Mouse (Mus musculus): ENCODE data around the gene Med16. TPM values are rescaled to one million over a fixed set of nuclear protein-coding genes. Genes with fewer than 3 reads are reported as not detected.

Med16 gene
- polyA plus RNA-seq, 1 experiment from 2014 or later: 34.8 TPM

- ATAC-seq (replicated peaks; ENCODE audit: insufficient number of reproducible peaks, insufficient read depth, low FRiP score, low read depth): no peak
- Histone ChIP-seq H3K36me3 (no peaks in the 10 kb centered on the region), H3K27ac (peak overlapping the region; percentile 95; the same call in 1 of the 2 replicates), H3K4me1 (replicated peaks) (peaks cover 52% of the 10 kb centered on the region), H3K4me3 (peak overlapping the region; percentile 83), H3K9ac (peak overlapping the region; percentile 92; the same call in 1 of the 2 replicates), H3K4me2 (peak overlapping the region; percentile 80), H3K27me3 (peaks cover 35% of the 10 kb centered on the region), H3K9me3 (replicated peaks) (no peaks in the 10 kb centered on the region)
- 11% methylated on average over 29 of the region's 29 CpGs for WGBS
Observed at GRCm38 (mm10) chr10:79924998-79925784, 16.5 kb upstream of the Med16 start.

- no peak for ATAC-seq (replicated peaks; ENCODE audit: insufficient number of reproducible peaks, insufficient read depth, low FRiP score, low read depth)
- peaks cover 57% of the 10 kb centered on the region for H3K4me1 ChIP-seq (replicated peaks)
- no peaks in the 10 kb centered on the region for H3K9me3 ChIP-seq (replicated peaks)
- peak overlapping the region; percentile 23; the same call in 1 of the 2 replicates for H3K9ac ChIP-seq
- H3K4me2 ChIP-seq: peak overlapping the region; percentile 63
- no peak overlapping the region for H3K27ac ChIP-seq
- H3K27me3 ChIP-seq: peaks cover 65% of the 10 kb centered on the region
- peak overlapping the region; percentile 38 for H3K4me3 ChIP-seq
- WGBS: 4% methylated on average over 34 of the region's 34 CpGs
- H3K36me3 ChIP-seq: no peaks in the 10 kb centered on the region
Observed at GRCm38 (mm10) chr10:79921572-79921971, 12.8 kb upstream of the Med16 start.

- no peak for ATAC-seq (replicated peaks; ENCODE audit: insufficient number of reproducible peaks, insufficient read depth, low FRiP score, low read depth)
- Histone ChIP-seq H3K4me3 (peak within 1 kb of the TSS; percentile 38), H3K9ac (peak within 1 kb of the TSS; percentile 23; the same call in 1 of the 2 replicates), H3K4me2 (peak within 1 kb of the TSS; percentile 63), H3K9me3 (replicated peaks) (no peaks in the 10 kb centered on the region), H3K27me3 (peaks cover 65% of the 10 kb centered on the region), H3K36me3 (no peaks in the 10 kb centered on the region), H3K4me1 (replicated peaks) (peaks cover 55% of the 10 kb centered on the region), H3K27ac (no peak within 1 kb of the TSS)
- WGBS: 5% methylated on average over 41 of the region's 41 CpGs
Observed at GRCm38 (mm10) chr10:79920958-79921535, 12.3 kb upstream of the Med16 start, which contains the start of gene R3hdm4. Gene R3hdm4, minus strand, starts transcription at chr10:79921208.

GRCm38 (mm10) chr10:79920056-79920890 lies 11.6 kb upstream of the Med16 start:
- peak overlapping the region; percentile 38 for H3K4me3 ChIP-seq
- H3K36me3 ChIP-seq: no peaks in the 10 kb centered on the region
- peaks cover 54% of the 10 kb centered on the region for H3K4me1 ChIP-seq (replicated peaks)
- H3K9me3 ChIP-seq (replicated peaks): no peaks in the 10 kb centered on the region
- H3K27me3 ChIP-seq: peaks cover 65% of the 10 kb centered on the region
- no peak for ATAC-seq (replicated peaks; ENCODE audit: insufficient number of reproducible peaks, insufficient read depth, low FRiP score, low read depth)
- no peak overlapping the region for H3K9ac ChIP-seq
- no peak overlapping the region for H3K27ac ChIP-seq
- WGBS: 25% methylated on average over 26 of the region's 26 CpGs
- H3K4me2 ChIP-seq: peak overlapping the region; percentile 63

GRCm38 (mm10) chr10:79919251-79919849 lies 10.6 kb upstream of the Med16 start:
- no peaks in the 10 kb centered on the region for H3K36me3 ChIP-seq
- no peak overlapping the region for H3K9ac ChIP-seq
- peak overlapping the region; percentile 18; the same call in 1 of the 2 replicates for H3K4me3 ChIP-seq
- 9% methylated on average over 21 of the region's 21 CpGs for WGBS
- H3K27me3 ChIP-seq: peaks cover 65% of the 10 kb centered on the region
- no peaks in the 10 kb centered on the region for H3K9me3 ChIP-seq (replicated peaks)
- no peak overlapping the region for H3K27ac ChIP-seq
- no peak for ATAC-seq (replicated peaks; ENCODE audit: insufficient number of reproducible peaks, insufficient read depth, low FRiP score, low read depth)
- H3K4me1 ChIP-seq (replicated peaks): peaks cover 60% of the 10 kb centered on the region
- peak overlapping the region; percentile 40; the same call in 1 of the 2 replicates for H3K4me2 ChIP-seq

GRCm38 (mm10) chr10:79918231-79919078 lies 9.7 kb upstream of the Med16 start:
- peak overlapping the region; percentile 53 for H3K4me2 ChIP-seq
- H3K27me3 ChIP-seq: peaks cover 63% of the 10 kb centered on the region
- no peak overlapping the region for H3K27ac ChIP-seq
- 8% methylated on average over 35 of the region's 35 CpGs for WGBS
- no peaks in the 10 kb centered on the region for H3K9me3 ChIP-seq (replicated peaks)
- H3K9ac ChIP-seq: 0 out of 2 replicates have a peak overlapping the region, but pooled peaks have one; percentile 10
- ATAC-seq (replicated peaks; ENCODE audit: insufficient number of reproducible peaks, insufficient read depth, low FRiP score, low read depth): no peak
- no peaks in the 10 kb centered on the region for H3K36me3 ChIP-seq
- H3K4me3 ChIP-seq: peak overlapping the region; percentile 33
- peaks cover 69% of the 10 kb centered on the region for H3K4me1 ChIP-seq (replicated peaks)

- Histone ChIP-seq H3K4me3 (peak overlapping the region; percentile 81), H3K9ac (peak overlapping the region; percentile 94; the same call in 1 of the 2 replicates), H3K27me3 (peaks cover 55% of the 10 kb centered on the region), H3K4me1 (replicated peaks) (peaks cover 72% of the 10 kb centered on the region), H3K9me3 (replicated peaks) (no peaks in the 10 kb centered on the region), H3K4me2 (peak overlapping the region; percentile 94), H3K27ac (no peak overlapping the region), H3K36me3 (no peaks in the 10 kb centered on the region)
- ATAC-seq (replicated peaks; ENCODE audit: insufficient number of reproducible peaks, insufficient read depth, low FRiP score, low read depth): no peak
- WGBS: 68% methylated on average over 5 of the region's 5 CpGs
Observed at GRCm38 (mm10) chr10:79917532-79918100, 8.9 kb upstream of the Med16 start.

- no peaks in the 10 kb centered on the region for H3K36me3 ChIP-seq
- H3K9ac ChIP-seq: peak within 1 kb of the TSS; percentile 94
- peak within 1 kb of the TSS; percentile 81 for H3K4me3 ChIP-seq
- ATAC-seq (replicated peaks; ENCODE audit: insufficient number of reproducible peaks, insufficient read depth, low FRiP score, low read depth): peak; percentile 82
- H3K4me2 ChIP-seq: peak within 1 kb of the TSS; percentile 94
- H3K27ac ChIP-seq: peak within 1 kb of the TSS; percentile 77
- peaks cover 71% of the 10 kb centered on the region for H3K4me1 ChIP-seq (replicated peaks)
- no peaks in the 10 kb centered on the region for H3K9me3 ChIP-seq (replicated peaks)
- H3K27me3 ChIP-seq: peaks cover 48% of the 10 kb centered on the region
- 2% methylated on average over 42 of the region's 42 CpGs for WGBS
Observed at GRCm38 (mm10) chr10:79916808-79917531, 8.2 kb upstream of the Med16 start, which contains the start of gene Kiss1r. Gene Kiss1r, plus strand, starts transcription at chr10:79916971.

GRCm38 (mm10) chr10:79916081-79916480 lies 7.4 kb upstream of the Med16 start:
- peaks cover 39% of the 10 kb centered on the region for H3K27me3 ChIP-seq
- 0 out of 2 replicates have a peak overlapping the region, but pooled peaks have one; percentile 4 for H3K27ac ChIP-seq
- 10% methylated on average over 8 of the region's 8 CpGs for WGBS
- no peak for ATAC-seq (replicated peaks; ENCODE audit: insufficient number of reproducible peaks, insufficient read depth, low FRiP score, low read depth)
- peak overlapping the region; percentile 94 for H3K9ac ChIP-seq
- H3K9me3 ChIP-seq (replicated peaks): no peaks in the 10 kb centered on the region
- peak overlapping the region; percentile 94 for H3K4me2 ChIP-seq
- peaks cover 63% of the 10 kb centered on the region for H3K4me1 ChIP-seq (replicated peaks)
- peaks cover 1% of the 10 kb centered on the region; the same call in 1 of the 2 replicates for H3K36me3 ChIP-seq
- peak overlapping the region; percentile 81 for H3K4me3 ChIP-seq

Data from heart, embryonic 15.5 days (tissue).